Mouse (Mus musculus): ENCODE data around the gene Sfxn4.

Gene Sfxn4

GRCm38 (mm10) chr19:60837747-60838146 is 23.5 kb downstream of the Sfxn4 start:
- DNase-seq = peak; percentile 69 to 72

DNA sequence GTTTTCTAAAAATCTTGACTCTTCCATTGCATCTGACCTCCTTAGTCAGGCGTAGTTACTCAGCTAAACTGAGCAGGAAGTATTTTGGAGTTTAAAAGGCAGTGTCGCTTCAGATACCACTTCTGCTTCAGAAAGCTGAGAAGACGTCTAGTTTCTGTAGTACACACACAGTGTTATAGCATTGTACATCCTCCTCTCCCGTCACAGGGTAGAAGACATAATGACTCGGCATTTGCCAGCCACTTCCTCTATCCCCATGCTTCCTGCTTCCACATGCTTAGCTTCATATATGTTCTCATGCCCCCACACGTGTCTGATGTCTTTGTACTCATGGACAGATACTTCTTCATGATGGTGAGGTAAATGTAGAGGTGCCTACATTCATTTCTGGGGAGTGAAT is 42.6 kb downstream of the Sfxn4 start:
- no peak for DNase-seq

DNA sequence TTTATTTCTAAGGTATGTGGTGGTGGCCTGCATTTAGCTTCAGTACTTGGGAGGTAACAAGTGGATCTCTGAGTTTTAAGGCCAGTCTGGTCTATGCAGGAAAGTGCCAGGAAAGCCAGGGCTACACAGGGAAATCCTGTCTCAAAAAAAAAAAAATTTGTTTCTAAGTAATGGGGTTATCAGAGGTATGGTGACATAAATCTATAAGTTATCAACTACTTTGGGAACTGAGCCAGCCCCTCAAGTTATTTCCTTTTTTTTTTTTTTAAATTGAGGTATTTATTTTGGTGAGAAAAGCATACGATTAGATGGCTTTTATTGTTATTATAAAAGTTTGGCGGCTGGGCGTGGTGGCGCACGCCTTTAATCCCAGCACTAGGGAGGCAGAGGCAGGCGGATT is 48.1 kb downstream of the Sfxn4 start:
- DNase-seq = no peak

DNA sequence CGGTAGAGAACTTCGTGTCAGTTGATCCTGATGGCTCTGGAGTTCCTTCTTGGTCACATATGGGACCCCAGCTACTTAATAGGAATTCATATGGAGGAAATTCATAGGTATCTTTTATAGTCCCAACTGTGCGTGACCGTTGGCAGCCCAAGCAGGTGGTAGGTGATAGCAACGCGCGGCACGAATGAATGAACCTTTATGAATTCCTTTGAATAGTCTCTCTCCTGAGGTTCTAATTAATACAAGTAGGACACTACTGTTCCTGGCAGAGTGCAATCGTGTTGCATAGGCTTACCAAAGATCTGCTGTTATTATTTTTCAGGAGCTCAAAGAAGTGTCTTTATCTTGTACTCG is 49.3 kb downstream of the Sfxn4 start:
- DNase-seq = no peak

DNA sequence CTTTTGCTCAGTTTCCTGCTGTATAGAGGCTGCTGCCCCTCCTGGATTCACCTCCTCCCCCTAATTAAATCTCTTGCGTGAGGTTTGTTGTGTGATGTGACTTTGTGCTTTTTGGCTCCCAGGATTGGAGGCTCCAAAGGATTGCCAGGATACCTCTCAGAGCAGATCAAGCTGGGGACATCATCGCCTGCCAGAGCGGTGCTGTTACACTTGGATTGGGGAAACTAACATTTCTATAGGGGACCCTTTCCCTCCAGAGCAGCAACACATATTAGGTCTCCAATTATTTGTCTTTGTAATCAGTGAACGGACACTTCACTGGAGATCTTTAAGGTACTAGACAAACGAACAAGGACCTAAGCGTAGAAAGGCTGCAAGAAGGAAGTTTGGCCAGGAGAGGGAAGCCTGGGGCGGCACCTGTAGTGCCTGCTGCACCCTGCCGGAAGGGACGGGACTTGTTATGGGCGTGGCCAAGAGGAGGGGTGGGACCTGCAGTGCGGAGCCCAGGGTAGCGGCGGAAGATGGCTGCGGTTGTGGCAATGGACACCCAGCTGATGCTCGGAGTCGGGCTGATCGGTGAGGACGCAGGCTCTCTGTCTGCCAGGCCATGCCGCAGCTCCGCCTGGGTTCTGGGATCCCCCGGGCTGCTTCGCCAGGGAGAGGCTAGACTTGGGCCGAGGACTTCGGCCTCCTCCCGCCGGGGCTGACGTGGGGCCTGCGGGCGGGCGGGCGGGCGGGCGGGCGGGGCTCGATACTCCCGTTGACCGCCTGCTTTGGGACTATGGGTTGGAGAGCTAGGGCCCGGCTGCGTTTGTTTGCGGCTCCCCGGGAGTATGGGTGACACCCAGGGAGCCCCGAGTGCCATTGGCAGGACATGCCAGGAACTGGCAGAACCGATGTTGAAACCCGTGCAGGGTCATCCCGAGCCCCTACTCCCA is 49.9 kb downstream of the Sfxn4 start, which contains the start of gene Fam45a:
Gene Fam45a (plus strand): TSS at position 488 of the 938 bp plus-strand sequence.
- peak; percentile 86 to 88 for DNase-seq

- DNase-seq = no peak
These were observed 51.4 kb downstream of the Sfxn4 start for GRCm38 (mm10) chr19:60809927-60810326.

- DNase-seq = no peak
These were observed 56.4 kb downstream of the Sfxn4 start for GRCm38 (mm10) chr19:60804903-60805302.

DNA sequence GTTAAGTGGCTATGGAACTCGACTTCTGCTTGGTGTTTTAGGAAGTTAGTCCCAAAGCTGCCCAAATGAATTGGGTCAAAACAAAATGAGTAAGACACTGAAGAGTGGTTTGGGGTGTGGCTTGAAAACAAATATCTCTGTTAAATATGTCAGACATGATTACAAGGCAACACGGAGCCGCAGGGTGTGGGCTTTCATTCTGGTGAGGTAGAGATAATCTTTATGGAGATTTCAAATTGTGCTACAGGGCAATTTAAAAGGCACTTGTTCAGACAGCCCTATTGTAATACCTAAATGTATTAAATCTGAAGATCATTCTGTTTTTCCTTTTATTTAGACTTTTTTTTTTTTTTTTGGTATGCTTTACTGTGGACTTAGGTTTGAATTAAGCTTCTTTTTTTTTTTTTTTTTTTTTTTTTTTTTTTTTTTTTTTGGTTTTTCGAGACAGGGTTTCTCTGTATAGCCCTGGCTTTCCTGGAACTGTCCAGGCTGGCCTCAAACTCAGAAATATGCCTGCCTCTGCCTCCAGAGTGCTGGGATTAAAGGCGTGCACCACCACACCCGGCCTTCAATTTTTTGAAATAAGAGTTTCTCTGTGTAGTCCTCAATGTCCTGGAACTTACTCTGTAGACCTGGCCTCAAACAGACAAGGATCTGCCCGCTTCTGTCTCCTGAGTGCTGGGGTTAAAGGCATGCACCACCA is 61.3 kb downstream of the Sfxn4 start:
- no peak for DNase-seq

DNA sequence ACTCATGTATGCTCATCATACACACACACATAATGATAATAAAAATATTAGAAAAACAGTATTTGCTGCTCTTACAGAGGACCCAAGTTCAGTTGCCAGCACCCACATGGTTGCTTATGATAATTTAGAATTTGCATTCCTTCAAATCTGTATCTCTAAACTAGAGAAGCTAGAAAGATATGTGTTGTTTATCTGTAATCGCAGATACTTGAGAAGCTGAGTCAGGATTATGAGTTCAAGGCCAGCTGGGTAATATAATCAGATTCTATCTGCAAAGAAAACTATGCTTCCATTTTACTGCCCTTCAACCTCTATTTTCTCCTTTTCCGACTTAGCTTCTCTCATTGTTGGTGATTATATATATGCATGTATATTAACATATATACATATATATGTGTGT is 63.9 kb downstream of the Sfxn4 start:
- DNase-seq = no peak

GRCm38 (mm10) chr19:60795244-60795643 is 66.0 kb downstream of the Sfxn4 start:
- no peak for DNase-seq

DNA sequence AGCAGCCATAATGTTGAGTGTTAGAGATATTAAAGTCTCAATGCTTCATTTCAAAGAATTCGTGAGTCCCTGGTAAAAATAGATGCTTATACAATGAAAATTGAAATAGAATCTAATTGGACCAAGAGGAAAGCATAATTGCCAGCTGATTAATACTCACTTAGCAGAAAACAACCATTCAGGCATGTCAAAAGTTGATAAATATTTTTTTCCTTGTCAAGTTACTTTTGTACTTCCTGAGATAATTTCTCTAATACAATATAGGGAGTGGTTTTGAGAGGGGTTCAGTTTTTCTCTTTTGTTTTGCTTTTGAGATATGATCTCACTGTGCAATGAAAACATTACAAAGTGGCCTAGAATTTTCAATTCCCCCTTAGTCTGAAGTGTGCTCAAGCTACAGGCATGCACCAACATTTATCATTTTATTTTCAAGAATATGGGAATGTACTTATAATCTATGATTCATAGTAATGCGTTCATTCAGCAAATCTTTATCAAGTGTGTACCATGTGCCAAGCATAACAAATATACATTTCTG is 68.0 kb downstream of the Sfxn4 start:
- no peak for DNase-seq

GRCm38 (mm10) chr19:60791164-60791563 is 70.1 kb downstream of the Sfxn4 start:
- no peak for DNase-seq

DNA sequence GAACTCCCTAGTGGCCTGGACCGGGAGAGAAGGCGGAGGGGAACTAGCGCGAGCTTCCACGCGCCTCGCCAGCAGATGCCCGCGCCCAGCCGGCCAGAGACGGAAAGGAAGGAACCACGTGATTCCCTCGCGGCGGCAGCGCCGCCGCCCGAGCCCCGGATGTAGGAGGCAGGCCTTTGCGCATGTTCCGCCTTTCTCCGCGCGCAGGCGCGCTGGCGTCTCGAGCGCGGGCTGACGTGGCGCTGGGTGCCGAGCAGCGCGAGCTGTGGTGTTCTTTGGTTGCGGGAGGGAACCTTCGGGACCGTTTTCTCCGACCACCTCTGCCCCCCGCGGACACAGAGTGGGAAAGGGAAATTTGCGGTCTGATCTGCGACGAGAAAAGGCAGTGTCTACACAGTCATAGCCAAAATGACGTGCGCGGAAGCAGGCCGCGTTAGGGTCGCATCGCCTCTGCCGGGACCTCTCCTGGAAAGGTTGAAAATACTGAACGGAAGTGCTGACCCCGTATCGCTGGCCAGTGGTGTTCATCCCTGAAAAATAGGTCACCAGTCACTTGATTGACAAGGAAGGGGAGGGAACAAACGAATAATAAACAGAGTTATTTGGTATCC is 70.6 kb downstream of the Sfxn4 start, which contains the start of gene Eif3a:
Gene Eif3a (minus strand): TSS at position 108 of the 611 bp plus-strand sequence.
- peak; percentile 94 to 97 for DNase-seq

GRCm38 (mm10) chr19:60789919-60790506 is 71.3 kb downstream of the Sfxn4 start:
- peak; percentile 48 for DNase-seq

- no peak for DNase-seq
These were observed 71.8 kb downstream of the Sfxn4 start for GRCm38 (mm10) chr19:60789452-60789851.

- DNase-seq = no peak
These were observed 72.9 kb downstream of the Sfxn4 start for GRCm38 (mm10) chr19:60788214-60788960.

- no peak for DNase-seq
These were observed 73.7 kb downstream of the Sfxn4 start for GRCm38 (mm10) chr19:60787465-60788150.
